Mouse (Mus musculus): ENCODE measurements at regions not wholly inside any gene's neighbourhood (a gene's known extent, or its start where the extent isn't known, plus 50 kb on each side); places are given as distances from the start of the nearest gene placed in this dataset.

DNA sequence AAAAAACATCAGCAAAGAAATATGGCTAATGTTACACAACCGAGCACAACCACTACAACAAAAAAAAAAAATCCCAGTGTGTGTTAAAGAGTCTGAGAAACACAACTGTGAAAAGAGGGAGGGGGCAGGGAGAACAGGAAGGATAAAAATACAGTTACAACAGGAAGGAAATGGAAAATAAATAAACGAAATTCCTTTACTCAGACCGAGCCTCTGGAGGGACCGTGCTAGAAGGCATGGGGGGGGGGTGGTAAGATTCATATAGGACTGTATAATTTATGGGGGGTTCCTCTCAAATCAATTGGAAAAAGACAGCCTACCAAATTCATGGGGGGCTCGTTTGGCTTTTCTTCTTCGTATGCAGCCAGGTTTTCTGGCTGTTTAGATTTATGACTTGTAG is 228.5 kb downstream of the Kcnrg start:
- in situ Hi-C loops (cut with MboI; ENCODE audit: low sequenced_read_pairs in 2 of 2, unreplicated experiment in 2 of 2) = no loop called here
- no peak for DNase-seq (ENCODE audit: low read depth, low spot score)
- Histone ChIP-seq H3K4me3 (ENCODE audit: insufficient read depth in 1 of 2, low read depth in 1 of 2, low read length in 2 of 2, poor library complexity in 1 of 2, severe bottlenecking in 1 of 2) (no peak overlapping the region), H3K4me1 (ENCODE audit: control insufficient read depth in 2 of 2, insufficient read depth in 2 of 2, low read length in 2 of 2, poor library complexity in 1 of 2) (no peaks in the 10 kb centered on the region), H3K36me3 (ENCODE audit: control insufficient read depth, insufficient read depth, low read length, poor library complexity, severe bottlenecking) (no peaks in the 10 kb centered on the region), H3K9me3 (ENCODE audit: control insufficient read depth, insufficient read depth, low read depth, low read length) (no peaks in the 10 kb centered on the region), H3K9ac (ENCODE audit: insufficient read depth, low read depth, low read length, poor library complexity, severe bottlenecking) (no peak overlapping the region), H3K27ac (ENCODE audit: insufficient read depth, low read depth, low read length, poor library complexity, severe bottlenecking) (no peak overlapping the region)
- TF ChIP-seq HCFC1 (IDR thresholded peaks at IDR 0.05; ENCODE audit: borderline replicate concordance, insufficient read depth, low read length) (no peak), MAFK (IDR thresholded peaks at IDR 0.05; ENCODE audit: insufficient read depth, low read depth, low read length) (no peak), ZNF384 (IDR thresholded peaks at IDR 0.05; ENCODE audit: low read depth, low read length) (no peak), ZC3H11A (IDR thresholded peaks at IDR 0.05; ENCODE audit: borderline replicate concordance, low read depth, low read length) (no peak), CHD2 (IDR thresholded peaks at IDR 0.05; ENCODE audit: low read depth, low read length) (no peak)

DNA sequence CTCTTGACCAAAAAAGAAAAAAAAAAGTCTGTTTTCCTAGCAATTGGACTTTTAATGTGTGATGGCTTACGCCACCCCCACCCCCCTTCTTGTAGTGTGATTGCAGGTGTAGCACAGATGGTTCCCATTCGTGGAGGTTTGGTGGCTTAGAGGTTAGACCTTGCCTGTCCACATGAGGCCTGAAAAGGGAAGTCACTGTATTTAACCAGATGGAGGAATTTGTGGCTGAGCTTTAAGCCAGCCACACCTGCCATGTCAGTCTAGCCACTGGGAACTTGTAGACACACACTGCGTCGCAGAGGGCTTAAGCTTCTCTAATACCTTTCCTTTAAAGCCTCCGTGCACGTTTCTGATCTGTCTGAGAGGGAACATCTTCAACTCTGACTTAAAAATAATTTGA is 229.0 kb downstream of the Kcnrg start:
- Histone ChIP-seq H3K4me3 (ENCODE audit: insufficient read depth in 1 of 2, low read depth in 1 of 2, low read length in 2 of 2, poor library complexity in 1 of 2, severe bottlenecking in 1 of 2) (no peak overlapping the region), H3K36me3 (ENCODE audit: control insufficient read depth, insufficient read depth, low read length, poor library complexity, severe bottlenecking) (no peaks in the 10 kb centered on the region), H3K27ac (ENCODE audit: insufficient read depth, low read depth, low read length, poor library complexity, severe bottlenecking) (no peak overlapping the region), H3K4me1 (ENCODE audit: control insufficient read depth in 2 of 2, insufficient read depth in 2 of 2, low read length in 2 of 2, poor library complexity in 1 of 2) (no peaks in the 10 kb centered on the region), H3K9ac (ENCODE audit: insufficient read depth, low read depth, low read length, poor library complexity, severe bottlenecking) (no peak overlapping the region), H3K9me3 (ENCODE audit: control insufficient read depth, insufficient read depth, low read depth, low read length) (no peaks in the 10 kb centered on the region)
- TF ChIP-seq ZNF384 (IDR thresholded peaks at IDR 0.05; ENCODE audit: low read depth, low read length) = no peak
- in situ Hi-C loops (cut with MboI; ENCODE audit: low sequenced_read_pairs in 2 of 2, unreplicated experiment in 2 of 2) = no loop called here
- no peak for DNase-seq (ENCODE audit: low read depth, low spot score)

DNA sequence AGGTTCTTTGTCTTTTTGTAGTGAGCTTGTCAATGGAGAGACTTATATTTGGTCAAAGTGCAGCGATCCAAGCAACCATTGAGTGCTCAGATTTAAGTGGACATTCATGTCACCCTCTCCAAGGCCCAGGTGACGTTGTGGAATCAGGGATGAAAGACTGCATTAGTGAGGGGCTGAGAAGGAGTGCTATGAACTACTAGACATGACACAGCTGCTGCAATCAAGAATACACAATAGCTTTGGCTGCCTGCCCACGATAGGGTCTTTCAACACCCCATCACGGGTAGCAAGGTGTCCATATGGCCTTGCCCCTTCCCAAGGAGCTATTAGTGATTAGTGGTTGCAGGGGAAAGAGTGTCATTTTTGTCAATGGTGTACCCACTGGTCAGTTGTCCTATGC is 229.7 kb downstream of the Kcnrg start:
- no peak for DNase-seq (ENCODE audit: low read depth, low spot score)
- no peak overlapping the region for H3K27ac ChIP-seq (ENCODE audit: insufficient read depth, low read depth, low read length, poor library complexity, severe bottlenecking)
- H3K9me3 ChIP-seq (ENCODE audit: control insufficient read depth, insufficient read depth, low read depth, low read length) = no peaks in the 10 kb centered on the region
- no peak overlapping the region for H3K9ac ChIP-seq (ENCODE audit: insufficient read depth, low read depth, low read length, poor library complexity, severe bottlenecking)
- in situ Hi-C loops (cut with MboI; ENCODE audit: low sequenced_read_pairs in 2 of 2, unreplicated experiment in 2 of 2) = no loop called here
- H3K36me3 ChIP-seq (ENCODE audit: control insufficient read depth, insufficient read depth, low read length, poor library complexity, severe bottlenecking) = no peaks in the 10 kb centered on the region
- no peaks in the 10 kb centered on the region for H3K4me1 ChIP-seq (ENCODE audit: control insufficient read depth in 2 of 2, insufficient read depth in 2 of 2, low read length in 2 of 2, poor library complexity in 1 of 2)
- H3K4me3 ChIP-seq (ENCODE audit: insufficient read depth in 1 of 2, low read depth in 1 of 2, low read length in 2 of 2, poor library complexity in 1 of 2, severe bottlenecking in 1 of 2) = no peak overlapping the region
- TF ChIP-seq ZNF384 (IDR thresholded peaks at IDR 0.05; ENCODE audit: low read depth, low read length) (no peak), ZC3H11A (IDR thresholded peaks at IDR 0.05; ENCODE audit: borderline replicate concordance, low read depth, low read length) (no peak), CHD2 (IDR thresholded peaks at IDR 0.05; ENCODE audit: low read depth, low read length) (no peak), HCFC1 (IDR thresholded peaks at IDR 0.05; ENCODE audit: borderline replicate concordance, insufficient read depth, low read length) (no peak), MAFK (IDR thresholded peaks at IDR 0.05; ENCODE audit: insufficient read depth, low read depth, low read length) (no peak)

DNA sequence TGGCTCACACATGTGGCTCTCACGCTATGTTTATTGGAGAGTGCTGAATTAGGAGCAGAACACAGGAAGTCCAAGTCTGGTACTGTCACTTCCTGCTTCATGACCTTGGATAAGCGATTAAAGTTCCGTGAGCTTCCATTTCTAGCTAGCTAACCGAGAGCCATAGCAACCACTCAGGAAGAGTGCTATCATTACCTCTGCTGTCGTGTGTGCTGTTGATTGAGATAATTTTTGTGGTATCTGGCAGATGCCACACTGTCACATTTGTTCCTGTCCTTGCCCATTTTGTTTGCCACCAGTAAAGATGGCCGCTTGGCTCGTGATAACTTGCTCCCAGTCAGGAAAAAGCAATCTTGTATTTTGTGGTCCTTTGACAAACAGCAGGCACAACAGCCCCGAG is 230.6 kb downstream of the Kcnrg start:
- Histone ChIP-seq H3K9ac (ENCODE audit: insufficient read depth, low read depth, low read length, poor library complexity, severe bottlenecking) (no peak overlapping the region), H3K27ac (ENCODE audit: insufficient read depth, low read depth, low read length, poor library complexity, severe bottlenecking) (no peak overlapping the region), H3K4me3 (ENCODE audit: insufficient read depth in 1 of 2, low read depth in 1 of 2, low read length in 2 of 2, poor library complexity in 1 of 2, severe bottlenecking in 1 of 2) (no peak overlapping the region), H3K9me3 (ENCODE audit: control insufficient read depth, insufficient read depth, low read depth, low read length) (no peaks in the 10 kb centered on the region), H3K36me3 (ENCODE audit: control insufficient read depth, insufficient read depth, low read length, poor library complexity, severe bottlenecking) (no peaks in the 10 kb centered on the region), H3K4me1 (ENCODE audit: control insufficient read depth in 2 of 2, insufficient read depth in 2 of 2, low read length in 2 of 2, poor library complexity in 1 of 2) (no peaks in the 10 kb centered on the region)
- no peak for TF ChIP-seq ZC3H11A (IDR thresholded peaks at IDR 0.05; ENCODE audit: borderline replicate concordance, low read depth, low read length)
- in situ Hi-C loops (cut with MboI; ENCODE audit: low sequenced_read_pairs in 2 of 2, unreplicated experiment in 2 of 2) = no loop called here
- no peak for DNase-seq (ENCODE audit: low read depth, low spot score)

DNA sequence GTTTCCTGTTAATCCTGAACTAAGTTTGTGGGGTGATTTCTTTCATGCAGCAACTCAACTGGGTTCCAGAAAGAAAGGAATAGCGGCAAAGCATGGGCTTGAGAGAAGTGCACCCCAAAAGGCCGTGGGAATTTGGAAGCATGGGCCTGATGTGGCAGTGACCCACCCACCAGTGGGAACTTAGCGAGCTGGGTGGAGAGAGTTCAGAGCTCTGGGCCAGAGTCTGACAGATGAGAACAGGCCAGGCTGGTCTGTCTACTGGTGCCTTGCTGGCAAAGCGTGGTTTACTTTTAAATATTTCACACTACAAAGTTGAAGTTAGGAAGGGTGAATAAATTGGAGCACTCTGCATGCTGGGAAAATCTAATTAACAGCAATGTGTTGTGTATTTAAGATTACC is 235.2 kb downstream of the Kcnrg start:
- H3K4me3 ChIP-seq (ENCODE audit: insufficient read depth in 1 of 2, low read depth in 1 of 2, low read length in 2 of 2, poor library complexity in 1 of 2, severe bottlenecking in 1 of 2) = no peak overlapping the region
- H3K9me3 ChIP-seq (ENCODE audit: control insufficient read depth, insufficient read depth, low read depth, low read length) = no peaks in the 10 kb centered on the region
- H3K27ac ChIP-seq (ENCODE audit: insufficient read depth, low read depth, low read length, poor library complexity, severe bottlenecking) = no peak overlapping the region
- in situ Hi-C loops (cut with MboI; ENCODE audit: low sequenced_read_pairs in 2 of 2, unreplicated experiment in 2 of 2) = no loop called here
- TF ChIP-seq ZNF384 (IDR thresholded peaks at IDR 0.05; ENCODE audit: low read depth, low read length) = no peak
- TF ChIP-seq MAFK (IDR thresholded peaks at IDR 0.05; ENCODE audit: insufficient read depth, low read depth, low read length) = no peak
- no peak for TF ChIP-seq HCFC1 (IDR thresholded peaks at IDR 0.05; ENCODE audit: borderline replicate concordance, insufficient read depth, low read length)
- H3K4me1 ChIP-seq (ENCODE audit: control insufficient read depth in 2 of 2, insufficient read depth in 2 of 2, low read length in 2 of 2, poor library complexity in 1 of 2) = no peaks in the 10 kb centered on the region
- no peaks in the 10 kb centered on the region for H3K36me3 ChIP-seq (ENCODE audit: control insufficient read depth, insufficient read depth, low read length, poor library complexity, severe bottlenecking)
- H3K9ac ChIP-seq (ENCODE audit: insufficient read depth, low read depth, low read length, poor library complexity, severe bottlenecking) = no peak overlapping the region
- no peak for DNase-seq (ENCODE audit: low read depth, low spot score)

Data from ES-E14 (cell line).